Mouse (Mus musculus) ES-Bruce4 (cell line): ENCODE results near the gene Ap4b1. TPM values are rescaled to one million over a fixed set of nuclear protein-coding genes. Genes with fewer than 3 reads are reported as not detected.

Source experiments
- H3K27ac ChIP-seq: 2 replicates; pipeline ENCODE4 v1.5.1; 2012; ENCODE audit warnings: low read length, inconsistent platforms; ENCODE audit not compliant: insufficient read depth
- H3K27me3 ChIP-seq: 2 replicates; pipeline ENCODE4 v1.6.1; 2012; ENCODE audit warnings: mild to moderate bottlenecking, low read length, inconsistent platforms; ENCODE audit not compliant: control insufficient read depth, poor library complexity, insufficient read depth, severe bottlenecking
- H3K36me3 ChIP-seq: 2 replicates; pipeline ENCODE4 v1.6.1; 2012; ENCODE audit warnings: inconsistent platforms, mild to moderate bottlenecking, low read length, moderate library complexity; ENCODE audit not compliant: control insufficient read depth, poor library complexity, insufficient read depth, severe bottlenecking
- H3K4me1 ChIP-seq: one replicate; pipeline ENCODE4 v1.8.1; 2011; ENCODE audit warnings: low read length; ENCODE audit not compliant: control insufficient read depth, insufficient read depth
- H3K4me3 ChIP-seq: 2 replicates; pipeline ENCODE4 v1.5.1; 2011; ENCODE audit warnings: low read depth, mild to moderate bottlenecking, low read length
- H3K9ac ChIP-seq: 2 replicates; pipeline ENCODE4 v1.6.1; 2012; ENCODE audit warnings: low read depth, mild to moderate bottlenecking, inconsistent platforms; ENCODE audit not compliant: poor library complexity, severe bottlenecking
- H3K9me3 ChIP-seq: replicated peaks from 2 replicates; pipeline ENCODE4 v1.6.1; 2012; ENCODE audit warnings: mild to moderate bottlenecking, low read length, inconsistent platforms; ENCODE audit not compliant: control insufficient read depth, poor library complexity, insufficient read depth, severe bottlenecking
- CTCF ChIP-seq: IDR thresholded peaks from one replicate; pipeline ENCODE4 v1.8.1; 2011; ENCODE audit warnings: low read depth, low read length
- EP300 ChIP-seq: IDR thresholded peaks from 2 replicates; pipeline ENCODE4 v1.6.1; 2011; ENCODE audit warnings: low read depth, low read length; ENCODE audit not compliant: insufficient read depth
- POLR2A ChIP-seq: IDR thresholded peaks from one replicate; pipeline ENCODE4 v1.8.1; 2011; ENCODE audit warnings: low read length; ENCODE audit not compliant: insufficient read depth
- polyA plus RNA-seq: library from polyadenylated mRNA; stranded (reverse); fragments of >200 nt; gene quantifications from 2 replicates; pipeline ENCODE4 v1.2.4, GENCODE M21; 2011; ENCODE audit warnings: low read depth; ENCODE audit not compliant: missing spikeins, insufficient read depth, insufficient read length

Ap4b1 gene
- polyA plus RNA-seq, result 14.6 and 15.6 TPM in 2 replicates

- Histone ChIP-seq H3K4me3 (peak within 1 kb of the TSS; percentile 99), H3K36me3 (peaks cover 19% of the 10 kb centered on the region), H3K27ac (peak within 1 kb of the TSS; percentile 37), H3K9me3 (no peaks in the 10 kb centered on the region), H3K9ac (peak within 1 kb of the TSS; percentile 87), H3K4me1 (no peaks in the 10 kb centered on the region), H3K27me3 (no peaks in the 10 kb centered on the region)
- no peak for TF ChIP-seq CTCF
- TF ChIP-seq EP300, result 0 out of 2 replicates have a peak, but pooled peaks have one; percentile 11
- TF ChIP-seq POLR2A, result peak; percentile 38
Observed at GRCm38 (mm10) chr3:103808891-103809798, at the start of gene Ap4b1, which contains the start of the genes Dclre1b and Gm43064. Ap4b1 (plus strand) TSS chr3:103809520. Dclre1b (minus strand) TSS chr3:103809444. Gm43064 (plus strand) TSS chr3:103809573.

- H3K9me3 ChIP-seq, result no peaks in the 10 kb centered on the region
- H3K27me3 ChIP-seq, result no peaks in the 10 kb centered on the region
Observed at GRCm38 (mm10) chr3:103766789-103767188, 42.5 kb upstream of the Ap4b1 start.

GRCm38 (mm10) chr3:103771531-103772130 lies 37.7 kb upstream of the Ap4b1 start:
- no peak overlapping the region for H3K4me3 ChIP-seq
- no peak overlapping the region for H3K9ac ChIP-seq
- no peaks in the 10 kb centered on the region for H3K9me3 ChIP-seq
- H3K27me3 ChIP-seq, result no peaks in the 10 kb centered on the region
- H3K27ac ChIP-seq, result peak overlapping the region; percentile 83
- H3K36me3 ChIP-seq, result peaks cover 7% of the 10 kb centered on the region
- no peak for TF ChIP-seq POLR2A
- no peak for TF ChIP-seq CTCF
- TF ChIP-seq EP300, result peak; percentile 67
- H3K4me1 ChIP-seq, result peaks cover 7% of the 10 kb centered on the region

More at GRCm38 (mm10) chr3:103766789-103767188, 42.5 kb upstream of the Ap4b1 start:
- no peak for TF ChIP-seq CTCF
- no peak for TF ChIP-seq EP300
- no peak for TF ChIP-seq POLR2A
- Histone ChIP-seq H3K27ac (no peak overlapping the region), H3K36me3 (peaks cover 16% of the 10 kb centered on the region), H3K4me3 (no peak overlapping the region), H3K9ac (no peak overlapping the region), H3K4me1 (peaks cover 8% of the 10 kb centered on the region)

GRCm38 (mm10) chr3:103772846-103773245 lies 36.5 kb upstream of the Ap4b1 start:
- H3K9me3 ChIP-seq, result no peaks in the 10 kb centered on the region
- H3K4me1 ChIP-seq, result peaks cover 6% of the 10 kb centered on the region
- peaks cover 16% of the 10 kb centered on the region for H3K36me3 ChIP-seq
- no peak overlapping the region for H3K27ac ChIP-seq
- no peak overlapping the region for H3K9ac ChIP-seq
- H3K27me3 ChIP-seq, result no peaks in the 10 kb centered on the region
- no peak for TF ChIP-seq EP300
- no peak for TF ChIP-seq CTCF
- TF ChIP-seq POLR2A, result no peak
- no peak overlapping the region for H3K4me3 ChIP-seq

- Histone ChIP-seq H3K4me3 (no peak overlapping the region), H3K27ac (no peak overlapping the region)
- no peak for TF ChIP-seq EP300
- no peak for TF ChIP-seq CTCF
- TF ChIP-seq POLR2A, result no peak
Observed at GRCm38 (mm10) chr3:103773508-103773907, 35.8 kb upstream of the Ap4b1 start.

GRCm38 (mm10) chr3:103774009-103774408 lies 35.3 kb upstream of the Ap4b1 start:
- H3K4me3 ChIP-seq, result no peak overlapping the region
- no peak for TF ChIP-seq EP300
- TF ChIP-seq CTCF, result no peak
- TF ChIP-seq POLR2A, result no peak
- H3K27ac ChIP-seq, result no peak overlapping the region
- peaks cover 6% of the 10 kb centered on the region for H3K4me1 ChIP-seq
- H3K9ac ChIP-seq, result no peak overlapping the region
- H3K36me3 ChIP-seq, result peaks cover 14% of the 10 kb centered on the region
- no peaks in the 10 kb centered on the region for H3K27me3 ChIP-seq
- no peaks in the 10 kb centered on the region for H3K9me3 ChIP-seq

More at GRCm38 (mm10) chr3:103773508-103773907, 35.8 kb upstream of the Ap4b1 start:
- H3K36me3 ChIP-seq, result peaks cover 17% of the 10 kb centered on the region
- no peaks in the 10 kb centered on the region for H3K27me3 ChIP-seq
- H3K4me1 ChIP-seq, result peaks cover 6% of the 10 kb centered on the region
- H3K9ac ChIP-seq, result no peak overlapping the region
- no peaks in the 10 kb centered on the region for H3K9me3 ChIP-seq
